Mouse (Mus musculus): ENCODE results near the gene Zfp770. TPM values are rescaled to one million over a fixed set of nuclear protein-coding genes. Genes with fewer than 3 reads are reported as not detected.

Gene Zfp770
- polyA plus RNA-seq, 1 experiment from 2014 or later, result 5.5 TPM

Small RNA genes lying within 50 kb of the gene (microRNA-seq; reads per million reads assigned to microRNA genes)
- not detected for gene Mir7002

Other genes starting within 250 kb of the Zfp770 start
- 12.6 and 14.9 TPM in 2 replicates for gene Gjd2, start 187.8 kb downstream of the Zfp770 start, polyA plus RNA-seq (2015; fragmentation: Nextera tagmentation; extraction: Ambion mirVana)
- gene Actc1, start 147.9 kb downstream of the Zfp770 start, polyA plus RNA-seq (2015; fragmentation: Nextera tagmentation; extraction: Ambion mirVana), result 64.3 and 90.0 TPM in 2 replicates
- gene Aqr, start 14.4 kb downstream of the Zfp770 start, polyA plus RNA-seq (2015; fragmentation: Nextera tagmentation; extraction: Ambion mirVana), result 33.5 and 36.9 TPM in 2 replicates